Mouse (Mus musculus) midbrain, embryonic 10.5 days (tissue): ENCODE measurements around the gene Pappa2. TPM values are rescaled to one million over a fixed set of nuclear protein-coding genes. Genes with fewer than 3 reads are reported as not detected.

Experiments used
- DNase-seq: peaks from one replicate; pipeline ENCODE4 v3.0.0-alpha.2; 2017; ENCODE audit warnings: low spot score
- H3K27ac ChIP-seq: fragments of 300-500 bp; sonication (generic); replicated peaks from 2 replicates; pipeline ENCODE4 v1.5.1; 2016; ENCODE audit warnings: mild to moderate bottlenecking
- H3K27me3 ChIP-seq: fragments of 300-500 bp; sonication (generic); 2 replicates; pipeline ENCODE4 v1.6.1; 2016; ENCODE audit warnings: low read depth, mild to moderate bottlenecking; ENCODE audit not compliant: poor library complexity, severe bottlenecking
- H3K36me3 ChIP-seq: fragments of 300-500 bp; sonication (generic); 2 replicates; pipeline ENCODE4 v1.6.1; 2016; ENCODE audit warnings: mild to moderate bottlenecking, moderate library complexity
- H3K4me1 ChIP-seq: fragments of 300-500 bp; sonication (generic); 2 replicates; pipeline ENCODE4 v1.6.1; 2016
- H3K4me3 ChIP-seq: fragments of 300-500 bp; sonication (generic); 2 replicates; pipeline ENCODE4 v1.5.1; 2016; ENCODE audit warnings: mild to moderate bottlenecking, moderate library complexity
- H3K9me3 ChIP-seq: fragments of 300-500 bp; sonication (generic); replicated peaks from 2 replicates; pipeline ENCODE4 v1.6.1; 2016; ENCODE audit warnings: mild to moderate bottlenecking
- WGBS: fragments of 180-500 bp; shearing (Covaris S2); methylation state at CpG from one replicate; pipeline ENCODE4 v1.1.7; 2016; 5-methylcytosine and 5-hydroxymethylcytosine counted together
- polyA plus RNA-seq: library from polyadenylated mRNA; unstranded; fragments of >200 nt; fragmentation: Nextera tagmentation; extraction: Ambion mirVana; gene quantifications from 2 replicates; pipeline ENCODE4 v1.2.1, GENCODE M21; 2016

Gene Pappa2
- polyA plus RNA-seq, 1 experiment from 2014 or later, result 1.1 TPM

GRCm38 (mm10) chr1:158875487-158875886, 104.8 kb downstream of the Pappa2 start:
- Histone ChIP-seq H3K36me3 (no peaks in the 10 kb centered on the region), H3K27me3 (no peaks in the 10 kb centered on the region), H3K27ac (no peak overlapping the region), H3K9me3 (no peaks in the 10 kb centered on the region), H3K4me3 (no peak overlapping the region), H3K4me1 (no peaks in the 10 kb centered on the region)
- no peak for DNase-seq
- WGBS, result 87% methylated on average over 3 of the region's 3 CpGs

DNA sequence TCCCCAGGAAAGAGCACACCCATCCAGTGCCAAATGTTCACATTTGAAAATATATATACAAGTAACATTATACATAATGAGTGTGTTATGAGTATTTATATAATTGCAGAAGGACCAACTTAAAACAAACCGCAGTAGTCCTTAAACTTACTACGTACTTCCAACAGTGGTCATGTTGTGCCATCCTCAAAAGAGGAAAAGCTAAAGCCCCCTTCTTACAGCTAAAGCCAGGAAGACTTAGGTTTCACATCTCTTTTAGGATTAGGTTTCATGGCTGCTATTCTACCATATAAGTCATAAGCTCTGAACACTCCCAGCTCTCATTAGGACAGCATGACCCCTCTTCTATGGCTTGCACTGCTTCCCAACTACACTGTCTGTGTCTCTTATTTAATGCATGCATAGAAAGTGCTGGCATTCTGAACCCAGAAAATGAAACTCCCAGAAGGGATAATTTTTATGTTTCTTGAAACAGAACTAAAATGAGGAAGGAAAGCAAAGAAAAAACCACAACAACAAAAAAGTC, 105.7 kb downstream of the Pappa2 start:
- no peak for DNase-seq
- no peak overlapping the region for H3K4me3 ChIP-seq
- H3K27ac ChIP-seq, result no peak overlapping the region
- H3K27me3 ChIP-seq, result no peaks in the 10 kb centered on the region
- no peaks in the 10 kb centered on the region for H3K4me1 ChIP-seq
- H3K9me3 ChIP-seq, result no peaks in the 10 kb centered on the region
- WGBS, result 93% methylated on average over 2 of the region's 2 CpGs
- no peaks in the 10 kb centered on the region for H3K36me3 ChIP-seq

DNA sequence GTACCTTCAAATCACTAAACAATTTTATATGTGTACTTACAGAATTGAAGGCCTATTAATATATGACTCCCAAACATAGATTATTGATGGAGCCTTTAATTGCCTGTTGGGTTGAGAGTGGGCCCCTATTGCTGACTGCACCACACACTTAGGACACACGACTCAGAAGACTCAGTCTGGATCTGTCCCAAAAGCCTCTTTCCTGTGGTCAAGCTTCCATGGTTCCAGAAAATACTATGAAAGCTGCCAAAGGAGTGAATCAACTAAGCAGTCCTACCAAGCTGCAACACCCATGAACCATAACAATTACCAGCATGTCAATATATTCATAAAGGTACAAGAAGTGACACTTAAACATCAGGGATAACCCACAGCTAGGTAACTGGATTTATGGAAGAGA, 106.7 kb downstream of the Pappa2 start:
- H3K4me3 ChIP-seq, result no peak overlapping the region
- H3K27ac ChIP-seq, result no peak overlapping the region
- no peaks in the 10 kb centered on the region for H3K9me3 ChIP-seq
- H3K36me3 ChIP-seq, result no peaks in the 10 kb centered on the region
- 78% methylated on average over 1 of the region's 1 CpGs for WGBS
- DNase-seq, result no peak
- no peaks in the 10 kb centered on the region for H3K27me3 ChIP-seq
- no peaks in the 10 kb centered on the region for H3K4me1 ChIP-seq

DNA sequence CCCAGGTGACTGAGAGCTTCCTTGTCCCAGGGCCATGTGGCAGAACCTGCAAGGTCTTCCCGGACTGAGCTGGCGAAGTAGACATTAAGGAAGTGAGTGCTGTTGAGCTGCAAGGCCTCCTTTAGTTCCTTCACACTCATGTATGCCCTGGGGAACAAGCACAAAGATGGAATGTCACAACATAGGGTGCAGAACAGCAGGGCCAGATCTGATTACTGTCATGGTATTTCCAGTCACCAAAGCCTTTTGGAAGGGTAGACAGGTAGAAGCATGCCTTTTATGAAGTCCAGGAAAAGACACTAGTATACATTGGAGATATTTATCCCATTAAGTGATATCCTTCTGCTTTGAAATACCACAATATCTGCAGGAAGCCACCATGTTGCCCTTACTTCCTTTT, 108.9 kb downstream of the Pappa2 start:
- WGBS, result 78% methylated on average over 2 of the region's 2 CpGs
- Histone ChIP-seq H3K4me3 (no peak overlapping the region), H3K27me3 (no peaks in the 10 kb centered on the region), H3K9me3 (no peaks in the 10 kb centered on the region), H3K27ac (no peak overlapping the region), H3K36me3 (no peaks in the 10 kb centered on the region), H3K4me1 (no peaks in the 10 kb centered on the region)
- DNase-seq, result no peak

DNA sequence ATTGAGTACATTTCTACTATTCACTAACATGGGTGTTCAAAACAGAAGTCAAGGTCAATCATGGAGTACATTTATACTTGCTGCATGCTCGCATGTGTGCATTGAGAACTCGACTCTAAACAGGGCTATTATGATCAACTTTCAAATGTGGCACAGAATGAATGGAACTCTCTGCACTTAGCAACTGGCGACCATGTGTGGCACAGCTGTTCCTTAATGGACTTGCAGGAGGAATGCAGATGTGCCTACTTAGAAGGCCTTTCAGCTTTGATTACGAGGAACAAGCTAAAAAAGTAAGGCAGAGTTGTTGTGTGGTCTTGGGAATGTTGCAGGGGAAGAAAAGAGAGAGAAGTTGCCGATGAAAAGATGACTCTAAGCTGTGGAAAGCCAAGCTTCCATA, 120.1 kb downstream of the Pappa2 start:
- Histone ChIP-seq H3K27me3 (no peaks in the 10 kb centered on the region), H3K4me1 (no peaks in the 10 kb centered on the region), H3K27ac (no peak overlapping the region), H3K4me3 (no peak overlapping the region), H3K36me3 (no peaks in the 10 kb centered on the region), H3K9me3 (no peaks in the 10 kb centered on the region)
- DNase-seq, result no peak
- 82% methylated on average over 5 of the region's 5 CpGs for WGBS

GRCm38 (mm10) chr1:158853936-158854882, 126.1 kb downstream of the Pappa2 start:
- H3K36me3 ChIP-seq, result no peaks in the 10 kb centered on the region
- no peaks in the 10 kb centered on the region for H3K4me1 ChIP-seq
- H3K27me3 ChIP-seq, result no peaks in the 10 kb centered on the region
- H3K4me3 ChIP-seq, result no peak overlapping the region
- H3K27ac ChIP-seq, result no peak overlapping the region
- 68% methylated on average over 5 of the region's 5 CpGs for WGBS
- no peaks in the 10 kb centered on the region for H3K9me3 ChIP-seq
- DNase-seq, result no peak

GRCm38 (mm10) chr1:158852836-158853567, 127.3 kb downstream of the Pappa2 start:
- no peaks in the 10 kb centered on the region for H3K4me1 ChIP-seq
- 90% methylated on average over 14 of the region's 14 CpGs for WGBS

GRCm38 (mm10) chr1:158850459-158850858, 129.8 kb downstream of the Pappa2 start:
- Histone ChIP-seq H3K4me3 (no peak overlapping the region), H3K36me3 (no peaks in the 10 kb centered on the region), H3K27me3 (no peaks in the 10 kb centered on the region), H3K9me3 (no peaks in the 10 kb centered on the region), H3K27ac (no peak overlapping the region), H3K4me1 (no peaks in the 10 kb centered on the region)
- 82% methylated on average over 3 of the region's 3 CpGs for WGBS
- no peak for DNase-seq

More at GRCm38 (mm10) chr1:158852836-158853567, 127.3 kb downstream of the Pappa2 start:
- Histone ChIP-seq H3K27ac (no peak overlapping the region), H3K4me3 (no peak overlapping the region), H3K27me3 (no peaks in the 10 kb centered on the region), H3K36me3 (no peaks in the 10 kb centered on the region), H3K9me3 (no peaks in the 10 kb centered on the region)
- DNase-seq, result no peak

DNA sequence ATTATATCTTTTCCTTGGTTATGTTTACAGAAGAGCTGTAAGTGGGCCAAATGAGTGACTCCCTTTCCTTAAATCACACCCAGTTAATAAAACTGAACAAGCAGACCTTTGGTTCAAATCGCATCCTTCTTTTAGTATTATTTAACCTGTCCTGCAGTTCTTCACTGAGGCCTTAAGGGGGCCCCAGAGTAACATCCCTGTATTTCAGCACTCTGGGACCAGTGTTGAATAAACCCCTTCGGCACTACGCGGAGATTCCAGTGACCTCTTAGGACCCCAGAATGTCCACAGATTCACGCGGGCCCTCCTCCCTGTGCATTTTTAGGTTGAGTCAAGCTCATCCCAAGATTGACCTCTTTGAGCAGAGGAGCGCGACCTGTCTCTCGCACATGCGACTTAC, 135.7 kb downstream of the Pappa2 start:
- no peak overlapping the region for H3K4me3 ChIP-seq
- no peaks in the 10 kb centered on the region for H3K27me3 ChIP-seq
- H3K4me1 ChIP-seq, result no peaks in the 10 kb centered on the region
- no peaks in the 10 kb centered on the region for H3K36me3 ChIP-seq
- 65% methylated on average over 10 of the region's 10 CpGs for WGBS
- no peaks in the 10 kb centered on the region for H3K9me3 ChIP-seq
- H3K27ac ChIP-seq, result no peak overlapping the region
- DNase-seq, result no peak

DNA sequence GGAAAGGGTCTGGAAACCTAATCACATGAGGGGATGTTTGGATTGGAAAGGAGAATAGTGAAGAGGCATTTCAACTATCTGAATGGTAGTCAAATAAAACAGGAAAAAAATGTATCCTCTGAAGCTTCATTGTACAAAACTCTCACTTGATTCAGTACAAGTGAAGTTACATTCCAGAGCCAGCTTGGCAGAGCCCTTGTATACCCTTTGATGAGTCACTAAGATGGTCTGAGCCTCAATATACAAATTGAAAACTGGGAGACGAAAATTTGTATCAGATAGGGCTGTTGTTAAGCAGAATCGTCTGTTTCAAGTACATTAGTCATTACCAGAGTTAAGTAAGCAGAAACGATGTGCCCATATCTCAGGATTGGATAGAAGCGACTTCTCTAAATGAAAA, 143.1 kb downstream of the Pappa2 start:
- Histone ChIP-seq H3K4me1 (no peaks in the 10 kb centered on the region), H3K27ac (no peak overlapping the region), H3K9me3 (no peaks in the 10 kb centered on the region), H3K4me3 (no peak overlapping the region), H3K27me3 (no peaks in the 10 kb centered on the region), H3K36me3 (no peaks in the 10 kb centered on the region)
- WGBS, result 91% methylated on average over 4 of the region's 4 CpGs
- no peak for DNase-seq

GRCm38 (mm10) chr1:158830152-158830551, 150.1 kb downstream of the Pappa2 start:
- Histone ChIP-seq H3K27me3 (no peaks in the 10 kb centered on the region), H3K27ac (no peak overlapping the region), H3K36me3 (no peaks in the 10 kb centered on the region), H3K4me1 (no peaks in the 10 kb centered on the region), H3K4me3 (no peak overlapping the region), H3K9me3 (no peaks in the 10 kb centered on the region)
- WGBS, result 85% methylated on average over 3 of the region's 3 CpGs
- no peak for DNase-seq

DNA sequence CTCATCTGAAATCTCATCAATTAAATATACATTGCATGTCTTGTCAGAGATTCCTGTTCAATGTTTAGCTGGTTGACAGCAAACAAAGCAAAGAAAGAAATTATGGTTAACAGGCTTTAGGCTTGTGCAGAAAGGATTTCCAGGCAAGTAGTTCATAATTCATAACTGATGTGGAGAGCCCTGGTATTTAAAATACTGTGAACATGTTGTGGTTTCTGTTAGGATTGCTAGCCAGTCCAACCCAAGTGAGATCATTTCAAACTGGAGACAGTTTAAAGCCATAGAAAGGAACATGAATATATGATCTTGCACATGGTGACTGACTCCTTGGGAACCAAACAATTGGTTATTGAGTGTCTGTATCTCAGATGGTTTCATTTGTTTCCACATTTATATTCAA, 152.4 kb downstream of the Pappa2 start:
- DNase-seq, result no peak
- H3K4me1 ChIP-seq, result no peaks in the 10 kb centered on the region

GRCm38 (mm10) chr1:158819676-158820075, 160.6 kb downstream of the Pappa2 start:
- Histone ChIP-seq H3K9me3 (no peaks in the 10 kb centered on the region), H3K4me1 (no peaks in the 10 kb centered on the region), H3K36me3 (no peaks in the 10 kb centered on the region), H3K4me3 (no peak overlapping the region), H3K27ac (no peak overlapping the region), H3K27me3 (no peaks in the 10 kb centered on the region)
- no peak for DNase-seq
- 76% methylated on average over 2 of the region's 2 CpGs for WGBS

More for the DNA sequence above, 152.4 kb downstream of the Pappa2 start:
- Histone ChIP-seq H3K9me3 (no peaks in the 10 kb centered on the region), H3K27me3 (no peaks in the 10 kb centered on the region), H3K27ac (no peak overlapping the region), H3K36me3 (no peaks in the 10 kb centered on the region), H3K4me3 (no peak overlapping the region)
